Mouse (Mus musculus): ENCODE results near the gene Olah.

DNA sequence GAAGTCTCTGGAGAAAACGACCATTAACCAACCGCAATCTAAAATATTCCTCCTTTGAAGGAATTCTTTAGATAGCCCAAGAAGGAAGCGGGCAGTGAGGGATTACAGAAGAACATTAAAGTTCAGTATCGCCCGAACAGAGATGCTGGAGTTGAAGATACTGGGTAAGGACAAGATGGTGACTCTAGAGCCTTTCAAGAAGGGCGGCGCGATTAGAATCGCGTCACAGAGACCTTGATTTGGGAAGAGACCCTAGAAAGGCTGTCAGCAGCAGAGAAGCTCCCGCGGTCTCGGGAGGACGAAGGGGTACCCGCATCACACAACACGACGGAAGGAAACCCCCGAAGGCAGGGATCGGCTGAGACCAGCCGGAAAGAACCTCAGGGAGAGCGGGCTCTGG is 65.0 kb downstream of the Olah start:
- no peak for TF ChIP-seq POLR2A (IDR thresholded peaks at IDR 0.05; ENCODE audit: low read depth, low read length)
- TF ChIP-seq CTCF (conservative IDR thresholded peaks at IDR 0.05 in 1 of 2, IDR thresholded peaks at IDR 0.05 in 1 of 2; ENCODE audit: low read depth in 2 of 2, low read length in 2 of 2): no peak
- TF ChIP-seq NRF1 (IDR thresholded peaks at IDR 0.05; ENCODE audit: low read depth, low read length): no peak
- TF ChIP-seq USF2 (conservative IDR thresholded peaks at IDR 0.05; ENCODE audit: low read depth, low read length): no peak

Data from CH12.LX (cell line).